Mouse (Mus musculus) heart, postnatal 0 days (tissue): Measurements from ENCODE around the gene Epas1.

ENCODE experiments used
- CTCF ChIP-seq: IDR thresholded peaks from 2 replicates; pipeline ENCODE4 v1.5.1; 2016; ENCODE audit warnings: antibody characterized with exemption, control low read depth, low read depth
- EP300 ChIP-seq: IDR thresholded peaks from 2 replicates; pipeline ENCODE4 v1.6.1; 2016; ENCODE audit warnings: antibody characterized with exemption, low read depth

DNA sequence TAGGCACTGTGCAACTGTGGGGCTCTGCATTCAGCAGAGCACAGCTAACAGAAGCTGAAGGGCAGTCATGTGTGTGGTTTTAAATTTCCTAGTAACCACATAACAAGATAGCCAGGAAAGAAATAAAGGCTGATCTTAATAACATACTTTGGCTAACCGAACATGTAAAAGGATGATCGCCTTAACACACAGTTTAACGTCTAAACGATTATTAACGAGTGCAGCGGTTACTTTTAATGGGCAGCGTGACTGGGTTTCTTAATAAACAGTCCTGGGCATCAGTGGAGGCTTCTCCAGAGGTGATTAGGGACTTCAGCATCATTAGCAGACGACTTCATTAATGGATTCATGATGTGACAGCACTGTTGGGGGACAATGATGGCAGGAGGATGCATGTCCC lies 117.1 kb downstream of the Epas1 start:
- no peak for TF ChIP-seq CTCF
- TF ChIP-seq EP300, result no peak
